8 mouse cellular contexts compared by ENCODE assay signal in the genomic region with DNA sequence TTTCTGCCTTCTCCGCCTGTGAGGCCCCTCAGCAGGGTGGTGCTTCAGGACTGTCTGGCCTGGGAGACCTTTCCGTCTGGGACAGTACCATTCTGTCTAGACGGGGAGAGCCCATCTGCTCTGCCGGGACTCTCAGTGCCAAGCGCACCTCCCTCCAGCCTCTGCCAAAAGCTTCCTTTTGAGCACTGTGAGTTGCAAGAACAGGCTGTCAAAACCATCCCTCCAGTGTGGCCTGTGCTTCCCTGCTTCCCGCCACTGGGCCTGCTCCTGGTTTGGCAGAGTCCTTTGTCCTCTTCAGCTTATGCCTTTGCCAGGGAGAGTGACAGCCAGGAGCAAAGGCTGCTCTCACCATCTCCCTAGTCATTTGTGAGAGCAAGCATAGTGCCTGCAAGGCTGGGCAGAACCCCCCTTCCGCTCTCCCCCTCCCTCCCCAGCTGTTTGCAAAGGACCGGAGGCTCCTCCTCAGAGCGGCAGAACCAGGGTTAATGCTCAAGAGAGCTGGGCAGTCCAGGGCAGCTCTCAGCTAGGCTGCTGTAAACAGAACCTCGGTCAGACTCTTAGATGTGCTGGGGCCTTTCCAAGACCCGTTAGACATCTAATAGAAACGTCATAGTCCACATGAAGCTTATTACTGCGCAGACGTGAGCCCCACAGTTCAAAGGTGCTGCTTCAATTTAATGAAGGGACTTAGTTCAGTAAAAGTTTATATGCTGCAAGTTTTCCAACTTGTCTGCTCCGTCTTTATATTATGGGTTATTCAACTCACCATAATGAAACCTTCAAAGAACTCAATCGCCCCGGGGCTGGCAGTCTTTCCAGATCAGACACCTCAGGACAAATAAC.
DNase-seq lines count a peak whose midpoint lies in the region; ATAC-seq lines count a peak whose summit lies in the region.

No protein-coding gene starts in this region.

- WGBS in hindbrain, embryonic 16.5 days, result 12% methylated on average over 17 of the region's 17 CpGs
- WGBS in midbrain, embryonic 13.5 days, result 2% methylated on average over 17 of the region's 17 CpGs

- H3K4me1 ChIP-seq in hindbrain, embryonic 16.5 days (ENCODE audit: control insufficient read depth, insufficient read depth, low read depth, low read length), result peaks cover 14% of the 10 kb centered on the region
- H3K4me1 ChIP-seq in midbrain, embryonic 13.5 days (replicated peaks), result peaks cover 38% of the 10 kb centered on the region

- H3K36me3 ChIP-seq in hindbrain, embryonic 16.5 days (ENCODE audit: control insufficient read depth, insufficient read depth, low read length), result no peaks in the 10 kb centered on the region
- H3K36me3 ChIP-seq in midbrain, embryonic 13.5 days, result no peaks in the 10 kb centered on the region

- no peaks in the 10 kb centered on the region for H3K9me3 ChIP-seq in hindbrain, embryonic 16.5 days (ENCODE audit: control insufficient read depth, low read length)
- no peaks in the 10 kb centered on the region for H3K9me3 ChIP-seq in midbrain, embryonic 13.5 days

- peak; percentile 22 for DNase-seq in ZHBTc4 (ENCODE audit: low read depth, low spot score)
- DNase-seq in cerebellum, postnatal 25 days, result peak; percentile 68 to 78
- peak; percentile 33 for DNase-seq in gastrocnemius, postnatal 25 days
- peak; percentile 48 for DNase-seq in layer of hippocampus, postnatal 36 days
- no peak for DNase-seq in thymus, postnatal 14 days
- no peak for DNase-seq in natural killer cell, adult 2 months (ENCODE audit: low spot score in 2 of 2)

- peak overlapping the region; percentile 70 for H3K27ac ChIP-seq in hindbrain, embryonic 16.5 days (ENCODE audit: low read depth, low read length)
- peak overlapping the region; percentile 96 for H3K27ac ChIP-seq in midbrain, embryonic 13.5 days

- no peak overlapping the region for H3K4me3 ChIP-seq in hindbrain, embryonic 16.5 days (ENCODE audit: low read length)
- no peak overlapping the region for H3K4me3 ChIP-seq in midbrain, embryonic 13.5 days (replicated peaks)

- H3K27me3 ChIP-seq in hindbrain, embryonic 16.5 days (replicated peaks; ENCODE audit: control insufficient read depth, insufficient read depth, low read length), result no peaks in the 10 kb centered on the region; the same call in 1 of the 2 replicates
- H3K27me3 ChIP-seq in midbrain, embryonic 13.5 days, result no peaks in the 10 kb centered on the region

- peak overlapping the region; percentile 8 for H3K4me2 ChIP-seq in hindbrain, embryonic 16.5 days (ENCODE audit: low read length)
- H3K4me2 ChIP-seq in midbrain, embryonic 13.5 days (replicated peaks), result peak overlapping the region; percentile 37

- ATAC-seq in hindbrain, embryonic 16.5 days, result peak; percentile 95
- ATAC-seq in midbrain, embryonic 13.5 days, result peak; percentile 96

- H3K9ac ChIP-seq in hindbrain, embryonic 16.5 days (ENCODE audit: low read depth, low read length), result peak overlapping the region; percentile 19
- peak overlapping the region; percentile 44 for H3K9ac ChIP-seq in midbrain, embryonic 13.5 days (replicated peaks)

Comparison
In these comparisons a context has a peak if more than half of its experiments do, and no peak if none do; other contexts are left out.
1. DNase-seq: peak in ZHBTc4 (single experiment), cerebellum, postnatal 25 days (2 of 2), gastrocnemius, postnatal 25 days (single experiment) and layer of hippocampus, postnatal 36 days (2 of 2); none in thymus, postnatal 14 days (single experiment) and natural killer cell, adult 2 months (0 of 2).